14 mouse cellular contexts compared by ENCODE assay signal in the genomic region with DNA sequence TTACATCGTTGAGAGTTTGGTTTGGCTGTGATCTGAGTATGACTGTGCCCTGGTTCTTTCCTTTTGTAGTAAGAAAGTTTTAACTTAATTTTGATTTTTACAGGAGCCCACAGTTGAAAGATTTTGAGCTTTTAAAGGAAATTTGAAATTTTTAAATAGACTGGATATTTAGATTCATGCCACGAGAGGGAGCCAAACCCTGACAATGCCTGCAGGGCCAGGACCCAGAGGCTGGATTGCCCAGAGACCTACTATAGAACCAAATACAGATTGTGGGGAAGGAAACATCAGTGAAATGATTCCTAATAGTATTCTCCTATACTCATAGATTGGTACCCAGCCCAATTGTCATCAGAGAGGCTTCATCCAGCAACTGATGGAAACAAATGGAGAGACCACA. TPM values are rescaled to one million over a fixed set of nuclear protein-coding genes. Genes with fewer than 3 reads are reported as not detected.
A peak's percentile ranks its signal among the peaks of the same experiment; 100 is the strongest.
DNase-seq lines count a peak whose midpoint lies in the region; ATAC-seq and TF ChIP-seq lines count a peak whose summit lies in the region.
"Had no signal": no experiment of that assay in that cellular context is flagged by ENCODE, and none has a peak within 500 bp of the region (broad histone marks: within the 10 kb centered on the region; RNA-seq: fewer than 3 reads in every experiment).

No protein-coding gene starts in this region.

- no peaks in the 10 kb centered on the region for H3K4me1 ChIP-seq in kidney, embryonic 14.5 days (ENCODE audit: control insufficient read depth, insufficient read depth, low read length)
- H3K4me1 ChIP-seq: heart, embryonic 15.5 days had no signal

- H3K27me3 ChIP-seq in kidney, embryonic 14.5 days (ENCODE audit: control insufficient read depth, insufficient read depth, low read length): no peaks in the 10 kb centered on the region
- peaks cover 13% of the 10 kb centered on the region for H3K27me3 ChIP-seq in Patski
- H3K27me3 ChIP-seq: heart, embryonic 15.5 days had no signal

- no peak overlapping the region for H3K4me2 ChIP-seq in kidney, embryonic 14.5 days (replicated peaks; ENCODE audit: low read depth, low read length)
- H3K4me2 ChIP-seq: heart, embryonic 15.5 days had no signal

- intact Hi-C loops in left cerebral cortex, postnatal 36 days (cut with DNase I): no loop called here

- TF ChIP-seq CTCF in Patski (IDR thresholded peaks at IDR 0.05): peak; percentile 67

- DNase-seq in embryo, embryonic 11 days: peak; percentile 3
- DNase-seq in embryo, embryonic 9.5 days (ENCODE audit: extremely low spot score): no peak
- DNase-seq in kidney, postnatal 4 days: peak; percentile 2 to 5
- DNase-seq in 3T3-L1 (ENCODE audit: low read depth, low spot score) (peak; percentile 29), Patski (ENCODE audit: low read depth, low spot score) (no peak)
- no peak for DNase-seq in right cerebral cortex, postnatal 36 days (ENCODE audit: low spot score in 2 of 2)
- no peak for DNase-seq in left cerebral cortex, postnatal 36 days (ENCODE audit: low spot score in 2 of 2)
- DNase-seq: cerebellum, adult 8-10 months had no signal

- in situ Hi-C loops in Patski (cut with MboI; ENCODE audit: low pct_unique_long_range_greater_than_20kb): no loop called here

- 41% methylated on average over 2 of the region's 2 CpGs for WGBS in kidney, embryonic 14.5 days

- no peak overlapping the region for H3K4me3 ChIP-seq in kidney, embryonic 14.5 days (ENCODE audit: low read length)
- H3K4me3 ChIP-seq: heart, embryonic 15.5 days had no signal

- no peak overlapping the region for H3K9ac ChIP-seq in kidney, embryonic 14.5 days (ENCODE audit: low read depth, low read length)
- H3K9ac ChIP-seq: heart, embryonic 15.5 days had no signal

- no peaks in the 10 kb centered on the region for H3K36me3 ChIP-seq in kidney, embryonic 14.5 days (ENCODE audit: control insufficient read depth, insufficient read depth, low read length)
- H3K36me3 ChIP-seq: heart, embryonic 15.5 days had no signal

- no peak for ATAC-seq in kidney, embryonic 14.5 days (ENCODE audit: low FRiP score, low TSS enrichment)
- no peak for ATAC-seq in Patski
- ATAC-seq: inflammation-experienced regulatory T-cells, adult 6 months had no signal

- no peaks in the 10 kb centered on the region for H3K9me3 ChIP-seq in kidney, embryonic 14.5 days (ENCODE audit: control insufficient read depth, low read length)
- H3K9me3 ChIP-seq: heart, embryonic 15.5 days had no signal

- CTCF ChIA-PET in Patski (lab: Charles Lee): interaction anchor here (1.0 to 1.4 kb wide), 3 partner anchors 47 to 53 kb away, joined by 3 to 5 read pairs (median 3); no protein-coding TSS in a partner anchor

- H3K27ac ChIP-seq in kidney, embryonic 14.5 days (ENCODE audit: low read depth, low read length): no peak overlapping the region
- H3K27ac ChIP-seq: heart, embryonic 15.5 days had no signal

- POLR2A ChIA-PET in Patski (lab: Charles Lee): no interaction called here

RNA-seq across cellular contexts. Expression of a gene that starts 20.1 kb away (rescaled TPM):
- not detected in 2 replicates for polyA plus RNA-seq in kidney, embryonic 14.5 days (2014; fragmentation: Nextera tagmentation; extraction: Ambion mirVana)
- polyA plus RNA-seq in Patski (2021): not detected
- not detected for total RNA-seq in left cerebral cortex, postnatal 36 days (2021)
- total RNA-seq: layer of hippocampus, postnatal 25 days; monocyte, adult 5-6 weeks had no signal
- polyA plus RNA-seq: heart, embryonic 15.5 days; inflammation-experienced regulatory T-cells, adult 6 months; liver, embryonic 16.5 days had no signal

RNA-seq across cellular contexts. Expression of a gene that starts 20.2 kb away (rescaled TPM):
- polyA plus RNA-seq in kidney, embryonic 14.5 days (2014; fragmentation: Nextera tagmentation; extraction: Ambion mirVana): not detected in 2 replicates
- polyA plus RNA-seq in Patski (2021): not detected
- not detected for total RNA-seq in left cerebral cortex, postnatal 36 days (2021)
- total RNA-seq: layer of hippocampus, postnatal 25 days; monocyte, adult 5-6 weeks had no signal
- polyA plus RNA-seq: heart, embryonic 15.5 days; inflammation-experienced regulatory T-cells, adult 6 months; liver, embryonic 16.5 days had no signal

RNA-seq across cellular contexts. Expression of a gene that starts 22.8 kb away (rescaled TPM):
- not detected in 2 replicates for polyA plus RNA-seq in kidney, embryonic 14.5 days (2014; fragmentation: Nextera tagmentation; extraction: Ambion mirVana)
- polyA plus RNA-seq in Patski (2021): not detected
- under 1 TPM in 1 of 2 experiments, not detected in 1; 0.27 TPM for total RNA-seq in left cerebral cortex, postnatal 36 days (2021)
- total RNA-seq: layer of hippocampus, postnatal 25 days; monocyte, adult 5-6 weeks had no signal
- polyA plus RNA-seq: heart, embryonic 15.5 days; inflammation-experienced regulatory T-cells, adult 6 months; liver, embryonic 16.5 days had no signal

Comparison
In these comparisons a context has a peak if more than half of its experiments do, and no peak if none do; other contexts are left out.
1. DNase-seq: peak in embryo, embryonic 11 days (single experiment), kidney, postnatal 4 days (2 of 2) and 3T3-L1 (single experiment); none in embryo, embryonic 9.5 days (single experiment), Patski (single experiment), right cerebral cortex, postnatal 36 days (0 of 2) and left cerebral cortex, postnatal 36 days (0 of 2).